Mouse (Mus musculus) forebrain, embryonic 13.5 days (tissue): Measurements from ENCODE around the gene Fbxl2. TPM values are rescaled to one million over a fixed set of nuclear protein-coding genes. Genes with fewer than 3 reads are reported as not detected.

ENCODE experiments used
- ATAC-seq: fragments of 200-750 bp; cut with Nextera tagmentation; 2 replicates; pipeline ENCODE4 v1.8.0; 2017
- H3K27ac ChIP-seq: fragments of 300-500 bp; sonication (generic); 2 replicates; pipeline ENCODE4 v1.5.1; 2015; ENCODE audit warnings: inconsistent platforms, mild to moderate bottlenecking, moderate library complexity
- H3K27me3 ChIP-seq: fragments of 300-500 bp; sonication (generic); 2 replicates; pipeline ENCODE4 v1.6.1; 2015; ENCODE audit warnings: mild to moderate bottlenecking, inconsistent platforms
- H3K36me3 ChIP-seq: fragments of 300-500 bp; sonication (generic); 2 replicates; pipeline ENCODE4 v1.6.1; 2015; ENCODE audit warnings: mild to moderate bottlenecking, inconsistent platforms; ENCODE audit not compliant: poor library complexity, severe bottlenecking
- H3K4me1 ChIP-seq: fragments of 300-500 bp; sonication (generic); 2 replicates; pipeline ENCODE4 v1.6.1; 2015; ENCODE audit warnings: inconsistent platforms
- H3K4me2 ChIP-seq: fragments of 300-500 bp; sonication (generic); 2 replicates; pipeline ENCODE4 v1.6.1; 2015; ENCODE audit warnings: inconsistent platforms, mild to moderate bottlenecking, moderate library complexity
- H3K4me3 ChIP-seq: fragments of 300-500 bp; sonication (generic); 2 replicates; pipeline ENCODE4 v1.5.1; 2015; ENCODE audit warnings: mild to moderate bottlenecking, inconsistent platforms
- H3K9ac ChIP-seq: fragments of 300-500 bp; sonication (generic); 2 replicates; pipeline ENCODE4 v1.6.1; 2015; ENCODE audit warnings: mild to moderate bottlenecking, inconsistent platforms
- H3K9me3 ChIP-seq: fragments of 300-500 bp; sonication (generic); replicated peaks from 2 replicates; pipeline ENCODE4 v1.6.1; 2016; ENCODE audit warnings: inconsistent platforms
- WGBS: fragments of 180-500 bp; shearing (Covaris S2); methylation state at CpG from one replicate; pipeline ENCODE4 v1.1.7; 2015; 5-methylcytosine and 5-hydroxymethylcytosine counted together
- polyA plus RNA-seq: library from polyadenylated mRNA; unstranded; fragments of >200 nt; fragmentation: Nextera tagmentation; extraction: Ambion mirVana; gene quantifications from 2 replicates; pipeline ENCODE4 v1.2.1, GENCODE M21; 2015

The Fbxl2 gene
- polyA plus RNA-seq, 1 experiment from 2014 or later = 13.3 TPM

DNA sequence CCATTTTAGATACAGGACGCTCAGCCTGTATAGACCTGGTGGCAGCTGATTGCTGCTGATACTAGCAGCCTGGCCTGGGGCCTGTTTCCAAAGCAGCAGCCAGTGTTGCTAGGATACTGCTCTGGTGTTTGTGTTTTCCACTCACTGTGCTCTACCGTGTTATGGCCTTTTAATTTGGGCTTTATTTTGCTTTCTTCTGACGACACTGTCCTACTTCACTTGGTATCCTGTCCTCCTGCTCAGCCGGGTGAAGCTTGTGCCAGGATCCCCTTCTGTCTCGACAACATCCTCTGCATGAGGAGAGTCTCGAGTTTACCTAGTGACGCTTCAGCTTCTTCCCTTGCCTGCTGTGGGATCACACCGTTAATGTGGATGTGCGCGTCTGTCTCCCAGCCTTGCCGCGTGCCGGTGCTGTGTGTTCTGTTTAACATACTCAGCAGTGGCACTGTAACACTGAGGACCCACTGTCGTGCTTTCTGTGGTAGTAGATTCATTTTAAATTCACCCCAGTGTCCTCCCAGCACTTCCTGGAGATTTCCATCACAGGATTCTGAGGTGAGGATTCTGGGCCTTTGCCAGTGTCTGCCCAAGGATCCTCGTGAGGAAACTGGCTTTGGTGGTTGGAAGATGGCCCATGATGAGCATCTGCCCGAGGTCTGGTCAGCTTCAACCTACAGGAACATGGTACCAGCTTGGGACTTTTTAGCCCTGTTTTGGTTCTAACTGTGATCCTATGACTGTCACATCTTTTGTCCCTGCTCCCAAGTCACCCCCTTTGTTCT, 64.7 kb downstream of the Fbxl2 start:
- Histone ChIP-seq H3K4me1 (peaks cover 9% of the 10 kb centered on the region), H3K9ac (no peak overlapping the region), H3K27me3 (no peaks in the 10 kb centered on the region), H3K9me3 (no peaks in the 10 kb centered on the region), H3K4me2 (no peak overlapping the region), H3K4me3 (no peak overlapping the region), H3K27ac (peak overlapping the region; percentile 65), H3K36me3 (peaks cover 56% of the 10 kb centered on the region)
- peak; percentile 85 for ATAC-seq
- 58% methylated on average over 16 of the region's 16 CpGs for WGBS

DNA sequence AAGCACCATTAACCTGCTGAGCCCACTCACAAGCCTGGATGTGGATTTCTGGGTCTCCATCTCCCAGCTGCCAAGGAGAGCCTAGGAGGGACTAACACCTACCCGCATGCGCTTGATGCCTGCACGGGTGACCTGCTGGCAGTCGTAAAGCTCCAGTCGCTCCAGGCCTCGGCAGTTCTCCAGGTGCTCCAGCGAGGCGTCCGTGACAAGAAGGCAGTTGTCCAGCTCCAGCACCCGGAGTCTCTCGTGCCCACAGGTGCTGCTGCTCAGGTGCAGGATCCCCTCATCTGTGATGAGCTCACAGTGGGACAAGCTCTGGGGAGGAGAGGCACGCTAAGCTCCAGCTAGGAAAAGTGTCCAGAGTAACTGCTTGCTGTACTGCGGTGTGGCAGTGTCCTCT, 66.6 kb downstream of the Fbxl2 start:
- no peaks in the 10 kb centered on the region for H3K9me3 ChIP-seq
- no peak overlapping the region for H3K4me2 ChIP-seq
- H3K4me1 ChIP-seq = peaks cover 9% of the 10 kb centered on the region
- no peak overlapping the region for H3K4me3 ChIP-seq
- WGBS = 96% methylated on average over 13 of the region's 13 CpGs
- H3K36me3 ChIP-seq = peaks cover 69% of the 10 kb centered on the region
- no peak overlapping the region for H3K27ac ChIP-seq
- H3K9ac ChIP-seq = no peak overlapping the region
- H3K27me3 ChIP-seq = no peaks in the 10 kb centered on the region
- no peak for ATAC-seq

DNA sequence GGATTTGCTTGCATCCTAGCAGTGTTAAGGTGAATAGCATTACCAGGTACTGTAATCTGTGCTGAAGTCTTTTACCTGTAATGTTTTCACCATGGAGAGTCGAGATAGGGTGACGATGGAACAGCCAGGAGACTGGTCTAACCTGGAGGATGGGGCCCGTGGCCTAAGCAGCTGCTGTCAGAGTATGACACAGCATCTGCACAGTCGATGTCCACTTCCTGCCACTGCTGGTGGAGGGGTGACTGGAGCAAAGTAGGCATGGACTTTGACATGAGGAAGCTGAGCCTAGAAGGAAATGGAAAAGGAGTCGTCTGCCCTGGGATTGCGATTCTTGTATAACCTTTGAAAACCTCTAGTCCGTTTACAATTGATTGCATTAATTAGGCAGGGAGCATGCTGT, 67.3 kb downstream of the Fbxl2 start:
- ATAC-seq = no peak
- Histone ChIP-seq H3K9me3 (no peaks in the 10 kb centered on the region), H3K27me3 (no peaks in the 10 kb centered on the region), H3K4me2 (no peak overlapping the region), H3K27ac (no peak overlapping the region), H3K36me3 (peaks cover 69% of the 10 kb centered on the region), H3K4me3 (no peak overlapping the region), H3K4me1 (peaks cover 9% of the 10 kb centered on the region), H3K9ac (no peak overlapping the region)
- 84% methylated on average over 7 of the region's 7 CpGs for WGBS

DNA sequence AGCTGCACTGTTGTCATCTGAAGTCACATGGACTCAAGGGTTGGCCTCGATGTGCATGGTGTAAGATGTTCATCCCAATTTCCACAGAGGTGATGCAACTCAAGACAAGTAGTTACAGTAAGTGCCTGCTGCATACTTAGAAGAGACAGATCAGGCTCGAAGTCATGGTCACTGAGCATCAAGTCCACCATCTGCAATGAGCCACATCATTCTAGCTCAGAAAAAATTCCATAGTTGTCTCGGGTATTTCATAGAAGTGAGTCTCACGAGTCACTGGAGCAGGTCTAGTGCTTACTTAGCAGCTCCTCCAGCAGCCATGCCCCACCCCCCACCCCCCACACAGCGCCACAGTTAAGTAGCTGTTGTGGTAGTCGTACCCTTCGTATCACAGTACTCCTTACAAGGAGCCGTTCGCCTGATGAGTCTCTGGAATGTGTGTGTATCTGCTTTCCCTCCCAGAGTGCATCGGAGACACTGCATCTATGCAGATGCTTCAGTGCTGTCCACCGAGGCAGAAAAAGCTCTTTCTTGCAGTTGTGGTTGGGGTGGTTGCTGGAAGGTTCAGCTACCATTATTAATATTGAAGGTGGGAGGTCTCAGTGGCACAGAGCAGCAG, 68.7 kb downstream of the Fbxl2 start:
- H3K27me3 ChIP-seq = no peaks in the 10 kb centered on the region
- no peak overlapping the region for H3K4me3 ChIP-seq
- H3K27ac ChIP-seq = no peak overlapping the region
- ATAC-seq = no peak
- peaks cover 73% of the 10 kb centered on the region for H3K36me3 ChIP-seq
- WGBS = 83% methylated on average over 11 of the region's 11 CpGs
- no peak overlapping the region for H3K9ac ChIP-seq
- peaks cover 9% of the 10 kb centered on the region for H3K4me1 ChIP-seq
- no peak overlapping the region for H3K4me2 ChIP-seq
- H3K9me3 ChIP-seq = no peaks in the 10 kb centered on the region

GRCm38 (mm10) chr9:113976264-113976663, 69.7 kb downstream of the Fbxl2 start:
- H3K9me3 ChIP-seq = no peaks in the 10 kb centered on the region
- ATAC-seq = no peak
- no peak overlapping the region for H3K4me3 ChIP-seq
- no peak overlapping the region for H3K9ac ChIP-seq
- no peak overlapping the region for H3K4me2 ChIP-seq
- WGBS = 95% methylated on average over 10 of the region's 10 CpGs
- no peak overlapping the region for H3K27ac ChIP-seq
- H3K27me3 ChIP-seq = no peaks in the 10 kb centered on the region
- H3K36me3 ChIP-seq = peaks cover 79% of the 10 kb centered on the region
- peaks cover 5% of the 10 kb centered on the region for H3K4me1 ChIP-seq

- ATAC-seq = no peak
- Histone ChIP-seq H3K9me3 (no peaks in the 10 kb centered on the region), H3K27ac (no peak overlapping the region)
Observed at GRCm38 (mm10) chr9:113975442-113975841, 70.5 kb downstream of the Fbxl2 start.

DNA sequence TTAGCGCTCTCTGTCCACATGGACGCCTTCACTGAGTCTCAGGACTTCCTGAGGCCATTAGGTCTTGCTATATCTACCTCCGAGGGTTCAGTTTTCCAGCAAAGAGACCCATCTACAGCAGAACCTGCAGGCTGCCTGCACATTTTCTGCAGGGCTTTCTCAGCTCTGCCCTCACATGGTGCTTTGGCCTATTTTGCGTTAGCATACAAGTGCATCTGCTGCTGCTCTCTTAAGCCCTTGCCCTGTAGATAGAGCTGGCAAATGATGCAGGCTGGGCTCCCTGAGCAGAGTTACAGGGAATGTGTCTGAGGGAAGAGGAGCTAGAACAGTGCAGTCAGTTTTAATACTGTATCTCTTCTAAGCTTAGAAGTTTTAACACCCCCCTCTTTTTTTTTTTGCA, 71.0 kb downstream of the Fbxl2 start:
- H3K27ac ChIP-seq = no peak overlapping the region
- peaks cover 90% of the 10 kb centered on the region for H3K36me3 ChIP-seq
- H3K4me1 ChIP-seq = no peaks in the 10 kb centered on the region
- H3K9me3 ChIP-seq = no peaks in the 10 kb centered on the region
- ATAC-seq = no peak
- no peak overlapping the region for H3K4me2 ChIP-seq
- H3K9ac ChIP-seq = no peak overlapping the region
- no peaks in the 10 kb centered on the region for H3K27me3 ChIP-seq
- 91% methylated on average over 4 of the region's 4 CpGs for WGBS
- no peak overlapping the region for H3K4me3 ChIP-seq

More at GRCm38 (mm10) chr9:113975442-113975841, 70.5 kb downstream of the Fbxl2 start:
- Histone ChIP-seq H3K4me3 (no peak overlapping the region), H3K27me3 (no peaks in the 10 kb centered on the region), H3K36me3 (peaks cover 86% of the 10 kb centered on the region), H3K4me1 (no peaks in the 10 kb centered on the region), H3K9ac (no peak overlapping the region), H3K4me2 (no peak overlapping the region)
- 89% methylated on average over 7 of the region's 7 CpGs for WGBS

DNA sequence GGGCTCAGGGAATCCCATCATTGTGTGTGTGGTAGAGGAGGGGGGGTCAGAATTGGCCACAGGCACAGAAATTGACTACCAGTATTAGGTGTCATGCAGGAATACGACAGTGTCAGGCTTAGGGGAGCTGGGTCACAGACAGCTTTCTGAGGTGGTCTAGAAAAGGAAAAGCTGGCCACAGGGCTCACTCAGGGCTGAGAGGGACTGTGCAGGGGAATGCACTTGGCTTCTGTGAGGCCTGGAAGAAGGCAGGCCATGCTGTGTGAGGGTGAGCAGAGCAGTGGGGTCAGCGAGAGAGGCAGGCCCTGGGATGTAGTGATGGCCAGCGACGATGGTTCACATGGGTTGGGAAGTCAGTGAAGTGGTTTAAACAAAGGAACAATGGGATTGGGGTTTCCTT, 72.1 kb downstream of the Fbxl2 start:
- Histone ChIP-seq H3K9ac (no peak overlapping the region), H3K9me3 (no peaks in the 10 kb centered on the region), H3K4me3 (no peak overlapping the region), H3K36me3 (peaks cover 90% of the 10 kb centered on the region), H3K27me3 (no peaks in the 10 kb centered on the region), H3K4me1 (no peaks in the 10 kb centered on the region), H3K27ac (no peak overlapping the region), H3K4me2 (no peak overlapping the region)
- WGBS = 58% methylated on average over 4 of the region's 4 CpGs
- ATAC-seq = no peak

GRCm38 (mm10) chr9:113971615-113972014, 74.4 kb downstream of the Fbxl2 start:
- H3K36me3 ChIP-seq = peaks cover 89% of the 10 kb centered on the region

DNA sequence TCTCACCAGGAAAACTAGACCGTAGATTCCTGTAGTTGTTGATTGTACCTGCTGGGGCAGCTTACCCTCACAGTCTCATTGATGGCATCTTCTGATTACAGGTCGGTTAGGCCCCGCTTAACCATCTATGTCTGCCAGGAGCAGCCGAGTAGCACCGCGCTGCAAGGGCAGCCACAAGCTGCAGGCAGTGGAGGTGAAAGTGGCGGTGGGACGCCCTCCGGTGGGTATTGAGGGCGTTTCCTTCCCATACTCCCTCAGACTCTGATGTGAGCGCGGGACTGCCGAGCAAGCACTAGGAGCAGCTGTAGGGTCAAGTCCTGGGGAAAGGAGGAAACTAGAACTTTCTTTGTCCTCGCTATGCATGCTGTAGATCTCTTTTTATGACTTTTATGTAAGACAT, 76.0 kb downstream of the Fbxl2 start:
- Histone ChIP-seq H3K4me2 (no peak overlapping the region), H3K36me3 (peaks cover 86% of the 10 kb centered on the region), H3K4me1 (no peaks in the 10 kb centered on the region), H3K27ac (no peak overlapping the region), H3K9ac (no peak overlapping the region), H3K27me3 (no peaks in the 10 kb centered on the region), H3K9me3 (no peaks in the 10 kb centered on the region), H3K4me3 (no peak overlapping the region)
- ATAC-seq = no peak
- 94% methylated on average over 14 of the region's 14 CpGs for WGBS

More at GRCm38 (mm10) chr9:113971615-113972014, 74.4 kb downstream of the Fbxl2 start:
- no peak overlapping the region for H3K4me2 ChIP-seq
- no peak overlapping the region for H3K4me3 ChIP-seq
- no peaks in the 10 kb centered on the region for H3K27me3 ChIP-seq
- no peaks in the 10 kb centered on the region for H3K9me3 ChIP-seq
- WGBS = 88% methylated on average over 8 of the region's 8 CpGs
- H3K4me1 ChIP-seq = no peaks in the 10 kb centered on the region
- no peak overlapping the region for H3K9ac ChIP-seq
- H3K27ac ChIP-seq = no peak overlapping the region
- ATAC-seq = no peak

DNA sequence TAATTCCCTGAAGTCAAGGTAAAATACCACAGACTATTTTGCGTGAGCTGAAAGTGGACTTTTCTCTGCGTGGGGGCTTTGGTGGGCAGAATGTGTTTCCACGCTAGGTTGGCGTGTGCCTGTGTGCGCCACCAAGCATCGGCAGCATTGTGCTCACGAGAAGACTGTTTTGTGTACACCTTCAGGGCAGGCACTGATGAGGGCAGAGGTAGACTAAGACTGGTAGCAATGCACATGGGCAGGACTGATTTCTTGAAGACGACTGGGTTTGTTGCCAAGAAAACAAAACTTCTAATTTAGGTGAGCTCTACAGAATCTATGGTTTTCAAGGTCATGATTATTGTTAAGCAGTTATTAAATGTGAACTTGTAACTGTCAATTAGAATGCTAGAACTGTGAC, 76.6 kb downstream of the Fbxl2 start:
- Histone ChIP-seq H3K9ac (no peak overlapping the region), H3K4me3 (no peak overlapping the region), H3K4me1 (no peaks in the 10 kb centered on the region), H3K27ac (no peak overlapping the region), H3K4me2 (no peak overlapping the region), H3K36me3 (peaks cover 86% of the 10 kb centered on the region), H3K9me3 (no peaks in the 10 kb centered on the region), H3K27me3 (no peaks in the 10 kb centered on the region)
- no peak for ATAC-seq
- WGBS = 94% methylated on average over 8 of the region's 8 CpGs

- Histone ChIP-seq H3K4me3 (no peak overlapping the region), H3K27ac (no peak overlapping the region), H3K27me3 (no peaks in the 10 kb centered on the region), H3K36me3 (peaks cover 86% of the 10 kb centered on the region), H3K9ac (no peak overlapping the region), H3K9me3 (no peaks in the 10 kb centered on the region), H3K4me1 (no peaks in the 10 kb centered on the region), H3K4me2 (no peak overlapping the region)
- WGBS = 93% methylated on average over 7 of the region's 7 CpGs
- no peak for ATAC-seq
Observed at GRCm38 (mm10) chr9:113968967-113969366, 77.0 kb downstream of the Fbxl2 start.
